Mouse (Mus musculus) liver, embryonic 15.5 days (tissue): ENCODE measurements around the gene Rfpl4b. TPM values are rescaled to one million over a fixed set of nuclear protein-coding genes. Genes with fewer than 3 reads are reported as not detected.
"Not testable (repeated sequence)": the region's sequence is repeated elsewhere in the genome, so short reads cannot be mapped to it uniquely, and the experiment has no call there.

Experiments used
- ATAC-seq: fragments of 200-750 bp; cut with Nextera tagmentation; 2 replicates; pipeline ENCODE4 v1.8.0; 2017; ENCODE audit warnings: moderate number of reproducible peaks, mild to moderate bottlenecking, moderate library complexity; ENCODE audit not compliant: insufficient read depth
- H3K27ac ChIP-seq: fragments of 300-500 bp; sonication (generic); replicated peaks from 2 replicates; pipeline ENCODE4 v1.5.1; 2015; ENCODE audit warnings: mild to moderate bottlenecking, inconsistent platforms
- H3K27me3 ChIP-seq: fragments of 300-500 bp; sonication (generic); 2 replicates; pipeline ENCODE4 v1.6.1; 2015; ENCODE audit warnings: mild to moderate bottlenecking, inconsistent platforms
- H3K36me3 ChIP-seq: fragments of 300-500 bp; sonication (generic); replicated peaks from 2 replicates; pipeline ENCODE4 v1.6.1; 2015; ENCODE audit warnings: moderate library complexity, mild to moderate bottlenecking, inconsistent platforms
- H3K4me1 ChIP-seq: fragments of 300-500 bp; sonication (generic); replicated peaks from 2 replicates; pipeline ENCODE4 v1.6.1; 2015; ENCODE audit warnings: inconsistent platforms
- H3K4me2 ChIP-seq: fragments of 300-500 bp; sonication (generic); 2 replicates; pipeline ENCODE4 v1.6.1; 2015; ENCODE audit warnings: moderate library complexity, mild to moderate bottlenecking, inconsistent platforms
- H3K4me3 ChIP-seq: fragments of 300-500 bp; sonication (generic); replicated peaks from 2 replicates; pipeline ENCODE4 v1.5.1; 2015; ENCODE audit warnings: mild to moderate bottlenecking, inconsistent platforms
- H3K9ac ChIP-seq: fragments of 300-500 bp; sonication (generic); 2 replicates; pipeline ENCODE4 v1.6.1; 2015; ENCODE audit warnings: moderate library complexity, mild to moderate bottlenecking, inconsistent platforms
- H3K9me3 ChIP-seq: fragments of 300-500 bp; sonication (generic); replicated peaks from 2 replicates; pipeline ENCODE4 v1.6.1; 2016; ENCODE audit warnings: inconsistent platforms
- WGBS: fragments of 180-500 bp; shearing (Covaris S2); methylation state at CpG from one replicate; pipeline ENCODE4 v1.1.7; 2015; ENCODE audit warnings: mixed read lengths; ENCODE audit not compliant: insufficient replicate concordance; 5-methylcytosine and 5-hydroxymethylcytosine counted together
- polyA plus RNA-seq: library from polyadenylated mRNA; unstranded; fragments of >200 nt; fragmentation: Nextera tagmentation; extraction: Ambion mirVana; gene quantifications from 2 replicates; pipeline ENCODE4 v1.2.1, GENCODE M21; 2015

Rfpl4b gene
- polyA plus RNA-seq, result not detected in 2 replicates

GRCm38 (mm10) chr10:38821679-38822078 is at the start of gene Rfpl4b:
Rfpl4b (minus strand) TSS chr10:38821779.
- H3K9ac ChIP-seq, result no peak within 1 kb of the TSS
- H3K4me2 ChIP-seq, result no peak within 1 kb of the TSS
- 55% methylated on average over 3 of the region's 3 CpGs for WGBS
- ATAC-seq, result no peak
- no peaks in the 10 kb centered on the region for H3K36me3 ChIP-seq
- H3K9me3 ChIP-seq, result no peaks in the 10 kb centered on the region
- no peak within 1 kb of the TSS for H3K27ac ChIP-seq
- H3K27me3 ChIP-seq, result no peaks in the 10 kb centered on the region
- no peaks in the 10 kb centered on the region for H3K4me1 ChIP-seq
- no peak within 1 kb of the TSS for H3K4me3 ChIP-seq

GRCm38 (mm10) chr10:38855186-38855585 is 33.6 kb upstream of the Rfpl4b start:
- Histone ChIP-seq H3K4me2 (no peak overlapping the region), H3K4me3 (no peak overlapping the region), H3K27me3 (no peaks in the 10 kb centered on the region), H3K9me3 (no peaks in the 10 kb centered on the region), H3K36me3 (no peaks in the 10 kb centered on the region), H3K4me1 (no peaks in the 10 kb centered on the region), H3K27ac (no peak overlapping the region), H3K9ac (no peak overlapping the region)
- no peak for ATAC-seq
- whole genome bisulfite sequencing, result 34% methylated on average over 2 of the region's 2 CpGs

- not testable (repeated sequence) for H3K4me3 ChIP-seq, H3K4me2 ChIP-seq, H3K27ac ChIP-seq, H3K9ac ChIP-seq, H3K36me3 ChIP-seq, H3K9me3 ChIP-seq, H3K4me1 ChIP-seq, H3K27me3 ChIP-seq, ATAC-seq
- 38% methylated on average over 5 of the region's 5 CpGs for WGBS
Observed at GRCm38 (mm10) chr10:38850006-38850405, 28.4 kb upstream of the Rfpl4b start.

GRCm38 (mm10) chr10:38848884-38849499 is 27.4 kb upstream of the Rfpl4b start:
- H3K9ac ChIP-seq, result no peak overlapping the region
- H3K9me3 ChIP-seq, result no peaks in the 10 kb centered on the region
- H3K36me3 ChIP-seq, result no peaks in the 10 kb centered on the region
- H3K4me3 ChIP-seq, result no peak overlapping the region
- no peaks in the 10 kb centered on the region for H3K27me3 ChIP-seq
- no peak for ATAC-seq
- no peak overlapping the region for H3K27ac ChIP-seq
- no peak overlapping the region for H3K4me2 ChIP-seq
- H3K4me1 ChIP-seq, result no peaks in the 10 kb centered on the region
- WGBS, result 21% methylated on average over 8 of the region's 8 CpGs

GRCm38 (mm10) chr10:38848231-38848630 is 26.7 kb upstream of the Rfpl4b start:
- Histone ChIP-seq H3K9ac (no peak overlapping the region), H3K27ac (no peak overlapping the region), H3K36me3 (no peaks in the 10 kb centered on the region), H3K4me2 (no peak overlapping the region), H3K4me1 (no peaks in the 10 kb centered on the region), H3K4me3 (no peak overlapping the region), H3K9me3 (no peaks in the 10 kb centered on the region), H3K27me3 (no peaks in the 10 kb centered on the region)
- ATAC-seq, result no peak
- WGBS, result 59% methylated on average over 4 of the region's 4 CpGs

GRCm38 (mm10) chr10:38823741-38824140 is 2.2 kb upstream of the Rfpl4b start:
- no peak overlapping the region for H3K4me2 ChIP-seq
- no peak for ATAC-seq
- H3K4me3 ChIP-seq, result no peak overlapping the region
- H3K36me3 ChIP-seq, result no peaks in the 10 kb centered on the region
- whole genome bisulfite sequencing, result 20% methylated on average over 1 of the region's 1 CpGs
- H3K27ac ChIP-seq, result no peak overlapping the region
- H3K4me1 ChIP-seq, result no peaks in the 10 kb centered on the region
- H3K9me3 ChIP-seq, result no peaks in the 10 kb centered on the region
- H3K9ac ChIP-seq, result no peak overlapping the region
- no peaks in the 10 kb centered on the region for H3K27me3 ChIP-seq

GRCm38 (mm10) chr10:38806056-38806455 is 15.5 kb downstream of the Rfpl4b start:
- H3K4me1 ChIP-seq, result no peaks in the 10 kb centered on the region
- H3K36me3 ChIP-seq, result no peaks in the 10 kb centered on the region
- WGBS, result 66% methylated on average over 2 of the region's 2 CpGs
- H3K27me3 ChIP-seq, result no peaks in the 10 kb centered on the region
- H3K4me2 ChIP-seq, result no peak overlapping the region
- H3K4me3 ChIP-seq, result no peak overlapping the region
- no peak for ATAC-seq
- H3K9me3 ChIP-seq, result no peaks in the 10 kb centered on the region
- H3K9ac ChIP-seq, result no peak overlapping the region
- H3K27ac ChIP-seq, result no peak overlapping the region

GRCm38 (mm10) chr10:38804047-38804446 is 17.5 kb downstream of the Rfpl4b start:
- no peak overlapping the region for H3K27ac ChIP-seq
- WGBS, result 72% methylated on average over 8 of the region's 8 CpGs
- no peaks in the 10 kb centered on the region for H3K4me1 ChIP-seq
- H3K9me3 ChIP-seq, result no peaks in the 10 kb centered on the region
- H3K36me3 ChIP-seq, result no peaks in the 10 kb centered on the region
- H3K27me3 ChIP-seq, result no peaks in the 10 kb centered on the region
- H3K4me2 ChIP-seq, result no peak overlapping the region
- H3K4me3 ChIP-seq, result no peak overlapping the region
- ATAC-seq, result no peak
- H3K9ac ChIP-seq, result no peak overlapping the region

GRCm38 (mm10) chr10:38803304-38803703 is 18.3 kb downstream of the Rfpl4b start:
- Histone ChIP-seq H3K27ac (no peak overlapping the region), H3K4me1 (no peaks in the 10 kb centered on the region), H3K9me3 (no peaks in the 10 kb centered on the region), H3K4me2 (no peak overlapping the region), H3K27me3 (no peaks in the 10 kb centered on the region), H3K4me3 (no peak overlapping the region), H3K36me3 (no peaks in the 10 kb centered on the region), H3K9ac (no peak overlapping the region)
- 67% methylated on average over 7 of the region's 7 CpGs for WGBS
- ATAC-seq, result no peak

GRCm38 (mm10) chr10:38788612-38789011 is 33.0 kb downstream of the Rfpl4b start:
- Histone ChIP-seq H3K36me3 (no peaks in the 10 kb centered on the region), H3K4me1 (no peaks in the 10 kb centered on the region), H3K9ac (no peak overlapping the region), H3K4me2 (no peak overlapping the region), H3K27me3 (no peaks in the 10 kb centered on the region), H3K4me3 (no peak overlapping the region), H3K9me3 (no peaks in the 10 kb centered on the region), H3K27ac (no peak overlapping the region)
- 49% methylated on average over 3 of the region's 3 CpGs for WGBS
- no peak for ATAC-seq
